Mouse (Mus musculus): ENCODE measurements around the gene Hoxd11.

GRCm38 (mm10) chr2:74725171-74725570 lies 45.8 kb downstream of the Hoxd11 start:
- TF ChIP-seq POLR2A (IDR thresholded peaks at IDR 0.05; ENCODE audit: low read depth, low read length) (no peak), CTCF (IDR thresholded peaks at IDR 0.05; ENCODE audit: borderline replicate concordance, insufficient read depth, low read length) (no peak)
